Mouse (Mus musculus): ENCODE results near the gene Cryba4.

Gene Cryba4

DNA sequence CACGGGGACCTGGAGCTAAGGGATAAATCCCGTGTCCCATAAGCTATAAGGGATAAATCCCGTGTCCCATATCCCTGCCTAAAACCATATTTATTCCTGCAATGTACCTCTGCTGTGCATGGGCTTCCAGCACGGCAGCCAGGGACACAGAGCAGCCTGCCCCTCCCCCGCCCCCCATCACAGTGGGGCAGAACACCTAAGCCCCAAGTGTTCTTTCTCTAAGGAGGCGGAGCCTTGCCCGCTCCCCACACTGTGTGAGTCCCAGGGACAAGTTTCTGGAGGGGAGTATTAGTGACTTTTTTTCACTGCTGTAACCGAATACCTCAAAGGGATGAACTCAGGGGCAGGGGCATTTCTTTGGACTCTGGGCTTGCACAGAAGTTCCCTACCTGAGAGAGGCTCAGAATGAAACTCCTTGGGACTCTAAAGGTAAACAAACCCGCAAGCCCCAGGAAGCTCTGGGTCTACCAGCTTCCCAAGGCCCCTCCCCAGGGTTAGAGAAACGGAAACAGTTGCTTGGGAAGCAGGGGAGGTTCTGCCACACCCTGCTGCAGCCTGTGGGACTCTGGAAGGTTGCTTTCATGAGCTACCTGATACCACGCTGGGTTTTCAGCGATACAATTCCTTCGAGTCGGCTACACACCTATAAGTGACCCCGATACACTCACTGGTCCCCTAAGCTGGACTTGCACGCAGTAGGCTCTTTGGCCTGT, 45.6 kb downstream of the Cryba4 start:
- DNase-seq (ENCODE audit: low spot score in 2 of 2) = no peak

GRCm38 (mm10) chr5:112199656-112200055, 52.7 kb downstream of the Cryba4 start:
- no peak for DNase-seq (ENCODE audit: low spot score in 2 of 2)
